Mouse (Mus musculus) induced T-regulatory cell, adult 2 months (primary cell): ENCODE results near the gene Fam185a.

Experiments
- DNase-seq: peaks from one replicate; pipeline ENCODE4 v3.0.0-alpha.2; 2012; ENCODE audit warnings: low read depth

Gene Fam185a

GRCm38 (mm10) chr5:21424614-21425602, at the start of gene Fam185a, which contains the start of gene Ccdc146:
Fam185a (plus strand) TSS chr5:21424958.
Ccdc146 (minus strand) TSS chr5:21424677.
- peak; percentile 97 for DNase-seq

GRCm38 (mm10) chr5:21376935-21377334, 47.8 kb upstream of the Fam185a start:
- no peak for DNase-seq

- peak; percentile 57 for DNase-seq
These were observed 46.4 kb upstream of the Fam185a start for GRCm38 (mm10) chr5:21378397-21378796.

GRCm38 (mm10) chr5:21381986-21382385, 42.8 kb upstream of the Fam185a start:
- DNase-seq, result no peak

GRCm38 (mm10) chr5:21382678-21383077, 42.1 kb upstream of the Fam185a start:
- DNase-seq, result no peak

- peak; percentile 26 for DNase-seq
These were observed 41.1 kb upstream of the Fam185a start for GRCm38 (mm10) chr5:21383392-21384251.

- DNase-seq, result peak; percentile 61
These were observed 40.4 kb upstream of the Fam185a start for GRCm38 (mm10) chr5:21384252-21384960.

- DNase-seq, result peak; percentile 72
These were observed 39.8 kb upstream of the Fam185a start for GRCm38 (mm10) chr5:21384976-21385375.

GRCm38 (mm10) chr5:21386432-21386831, 38.3 kb upstream of the Fam185a start:
- no peak for DNase-seq

- DNase-seq, result no peak
These were observed 37.4 kb upstream of the Fam185a start for GRCm38 (mm10) chr5:21387340-21387739.

- DNase-seq, result no peak
These were observed 35.9 kb upstream of the Fam185a start for GRCm38 (mm10) chr5:21388855-21389254.

- no peak for DNase-seq
These were observed 33.0 kb upstream of the Fam185a start for GRCm38 (mm10) chr5:21391616-21392384.

- no peak for DNase-seq
These were observed 30.2 kb upstream of the Fam185a start for GRCm38 (mm10) chr5:21394562-21394961.

GRCm38 (mm10) chr5:21395205-21395840, 29.4 kb upstream of the Fam185a start:
- DNase-seq, result no peak

GRCm38 (mm10) chr5:21411261-21411666, 13.5 kb upstream of the Fam185a start:
- peak; percentile 96 for DNase-seq

- DNase-seq, result peak; percentile 88
These were observed 12.7 kb upstream of the Fam185a start for GRCm38 (mm10) chr5:21412056-21412455.

GRCm38 (mm10) chr5:21413322-21413721, 11.4 kb upstream of the Fam185a start:
- DNase-seq, result no peak

GRCm38 (mm10) chr5:21414116-21414820, 10.5 kb upstream of the Fam185a start:
- peak; percentile 73 for DNase-seq

- DNase-seq, result peak; percentile 53
These were observed 6.1 kb upstream of the Fam185a start for GRCm38 (mm10) chr5:21418613-21419012.

- DNase-seq, result peak; percentile 84
These were observed 4.1 kb upstream of the Fam185a start for GRCm38 (mm10) chr5:21420609-21421008.
